Mouse (Mus musculus) heart, postnatal 10 days (tissue): Measurements from ENCODE around the gene Ptprb. TPM values are rescaled to one million over a fixed set of nuclear protein-coding genes. Genes with fewer than 3 reads are reported as not detected.
A peak's percentile ranks its signal among the peaks of the same experiment; 100 is the strongest.

Source experiments
- DNase-seq, 2 experiments: peaks; one replicate each; pipeline ENCODE4 v3.0.0; 2021
- intact Hi-C: fragments of 180-260 bp; cut with DNase I; formaldehyde crosslinking; loops from one replicate; pipeline ENCODE4 v1.15.1; 2025
- total RNA-seq, 2 experiments: library from RNA; stranded (reverse); gene quantifications; 2 replicates each; pipeline ENCODE4 v1.2.3; 2021

Ptprb gene
- total RNA-seq, 2 experiments from 2014 or later, result 86.4 to 93.2 TPM

- no peak for DNase-seq
Measured at GRCm38 (mm10) chr10:116291153-116291755, 15.9 kb downstream of the Ptprb start.

GRCm38 (mm10) chr10:116296439-116296838 is 21.1 kb downstream of the Ptprb start:
- intact Hi-C loops, result no loop called here
- no peak for DNase-seq

More at GRCm38 (mm10) chr10:116291153-116291755, 15.9 kb downstream of the Ptprb start:
- intact Hi-C loops, result no loop called here

GRCm38 (mm10) chr10:116297854-116298253 is 22.5 kb downstream of the Ptprb start:
- intact Hi-C loops, result no loop called here
- peak; percentile 31 to 34 for DNase-seq

GRCm38 (mm10) chr10:116300824-116301223 is 25.5 kb downstream of the Ptprb start:
- peak in 1 of 2 experiments; percentile 17 for DNase-seq
- intact Hi-C loops, result loop anchor here (2.0 to 5.0 kb wide), 2 partner anchors 24 to 34 kb away; no protein-coding TSS in a partner anchor

GRCm38 (mm10) chr10:116301258-116301657 is 25.9 kb downstream of the Ptprb start:
- intact Hi-C loops, result loop anchor here (2.0 to 5.0 kb wide), 2 partner anchors 24 to 34 kb away; no protein-coding TSS in a partner anchor
- peak; percentile 61 to 64 for DNase-seq

GRCm38 (mm10) chr10:116304355-116304754 is 29.0 kb downstream of the Ptprb start:
- intact Hi-C loops, result loop anchor here (5.0 kb wide), 1 partner anchor 37 kb away; no protein-coding TSS in a partner anchor

GRCm38 (mm10) chr10:116309460-116309859 is 34.1 kb downstream of the Ptprb start:
- intact Hi-C loops, result no loop called here
- no peak for DNase-seq

More at GRCm38 (mm10) chr10:116304355-116304754, 29.0 kb downstream of the Ptprb start:
- DNase-seq, result no peak

GRCm38 (mm10) chr10:116310516-116311210 is 35.3 kb downstream of the Ptprb start:
- intact Hi-C loops, result no loop called here
- DNase-seq, result no peak

GRCm38 (mm10) chr10:116319246-116319645 is 43.9 kb downstream of the Ptprb start:
- DNase-seq, result peak; percentile 81 to 90
- intact Hi-C loops, result loop anchor here (1.0 to 5.0 kb wide), 2 partner anchors 42 to 111 kb away; partner anchors contain the start of gene Ptprb

GRCm38 (mm10) chr10:116329086-116329485 is 53.8 kb downstream of the Ptprb start:
- intact Hi-C loops, result no loop called here
- DNase-seq, result no peak

- intact Hi-C loops, result loop anchor here (1.0 to 5.0 kb wide), 4 partner anchors 142 to 562 kb away; partner anchors contain the start of gene Kcnmb4
- DNase-seq, result peak; percentile 80 to 88
Measured at GRCm38 (mm10) chr10:116330458-116330857, 55.1 kb downstream of the Ptprb start.

GRCm38 (mm10) chr10:116330961-116331510 is 55.7 kb downstream of the Ptprb start:
- intact Hi-C loops, result loop anchor here (1.0 to 5.0 kb wide), 4 partner anchors 141 to 561 kb away; partner anchors contain the start of gene Kcnmb4
- DNase-seq, result no peak

GRCm38 (mm10) chr10:116333666-116334065 is 58.3 kb downstream of the Ptprb start:
- intact Hi-C loops, result loop anchor here (5.0 kb wide), 2 partner anchors 139 to 559 kb away; partner anchors contain the start of gene Kcnmb4
- no peak for DNase-seq

- no peak for DNase-seq
- intact Hi-C loops, result loop anchor here (5.0 kb wide), 2 partner anchors 138 to 558 kb away; partner anchors contain the start of gene Kcnmb4
Measured at GRCm38 (mm10) chr10:116334120-116334519, 58.8 kb downstream of the Ptprb start.

GRCm38 (mm10) chr10:116335328-116335727 is 60.0 kb downstream of the Ptprb start:
- DNase-seq, result no peak
- intact Hi-C loops, result no loop called here

GRCm38 (mm10) chr10:116341194-116341593 is 65.9 kb downstream of the Ptprb start:
- intact Hi-C loops, result no loop called here
- no peak for DNase-seq

GRCm38 (mm10) chr10:116346618-116347184 is 71.4 kb downstream of the Ptprb start:
- DNase-seq, result no peak
- intact Hi-C loops, result no loop called here

- no peak for DNase-seq
- intact Hi-C loops, result no loop called here
Measured at GRCm38 (mm10) chr10:116349004-116349403, 73.7 kb downstream of the Ptprb start.

GRCm38 (mm10) chr10:116350532-116350931 is 75.2 kb downstream of the Ptprb start:
- no peak for DNase-seq
- intact Hi-C loops, result no loop called here

GRCm38 (mm10) chr10:116354372-116354771 is 79.0 kb downstream of the Ptprb start:
- intact Hi-C loops, result no loop called here
- DNase-seq, result no peak

GRCm38 (mm10) chr10:116362181-116362580 is 86.9 kb downstream of the Ptprb start:
- intact Hi-C loops, result no loop called here
- no peak for DNase-seq
